Mouse (Mus musculus) adipocyte (in vitro differentiated cells): ENCODE data around the gene Tmem247.

Experiments
- DNase-seq: peaks from one replicate; pipeline ENCODE4 v3.0.0-alpha.2; 2016; ENCODE audit warnings: low spot score

Tmem247 gene

GRCm38 (mm10) chr17:86963586-86963902 lies 46.4 kb downstream of the Tmem247 start:
- DNase-seq, result no peak

- peak; percentile 58 for DNase-seq
Measured at GRCm38 (mm10) chr17:86964041-86964440, 46.9 kb downstream of the Tmem247 start.

GRCm38 (mm10) chr17:86964502-86964901 lies 47.4 kb downstream of the Tmem247 start:
- peak; percentile 95 for DNase-seq

GRCm38 (mm10) chr17:86965121-86965520 lies 48.0 kb downstream of the Tmem247 start:
- no peak for DNase-seq

- no peak for DNase-seq
Measured at GRCm38 (mm10) chr17:86966040-86966439, 48.9 kb downstream of the Tmem247 start.

GRCm38 (mm10) chr17:86967048-86967447 lies 49.9 kb downstream of the Tmem247 start:
- DNase-seq, result no peak

GRCm38 (mm10) chr17:86967536-86968525 lies 50.7 kb downstream of the Tmem247 start:
- DNase-seq, result peak; percentile 26

- no peak for DNase-seq
Measured at GRCm38 (mm10) chr17:86968581-86968980, 51.4 kb downstream of the Tmem247 start.

- no peak for DNase-seq
Measured at GRCm38 (mm10) chr17:86969582-86969981, 52.4 kb downstream of the Tmem247 start.

GRCm38 (mm10) chr17:86970026-86970750 lies 53.0 kb downstream of the Tmem247 start:
- DNase-seq, result no peak

GRCm38 (mm10) chr17:86971036-86971435 lies 53.9 kb downstream of the Tmem247 start:
- no peak for DNase-seq

- no peak for DNase-seq
Measured at GRCm38 (mm10) chr17:86971860-86972259, 54.7 kb downstream of the Tmem247 start.
